Mouse (Mus musculus) gastrocnemius, adult 2 months (tissue): Measurements from ENCODE around the gene Kptn. TPM values are rescaled to one million over a fixed set of nuclear protein-coding genes. Genes with fewer than 3 reads are reported as not detected.
A peak's percentile ranks its signal among the peaks of the same experiment; 100 is the strongest.

ENCODE experiments used
- DNase-seq: peaks from one replicate; pipeline ENCODE4 v3.0.0; 2022
- H3K27ac ChIP-seq: fragments of 200-600 bp; 2 replicates; pipeline ENCODE4 v1.8.1; 2022; ENCODE audit warnings: mild to moderate bottlenecking
- H3K4me3 ChIP-seq: fragments of 200-600 bp; 2 replicates; pipeline ENCODE4 v1.8.1; 2022; ENCODE audit warnings: mild to moderate bottlenecking, moderate library complexity
- CTCF ChIP-seq: fragments of 200-600 bp; IDR thresholded peaks from 2 replicates; pipeline ENCODE4 v1.8.1; 2022; ENCODE audit warnings: antibody characterized with exemption, mild to moderate bottlenecking, moderate library complexity
- intact Hi-C: fragments of 180-260 bp; cut with DNase I; formaldehyde crosslinking; loops from one replicate; pipeline ENCODE4 v1.15.1; 2025
- total RNA-seq, 2 experiments: library from RNA; stranded (reverse); gene quantifications; 2 replicates each; pipeline ENCODE4 v1.2.3; 2021

Gene Kptn
- total RNA-seq, 2 experiments from 2014 or later, result 10.3 to 16.0 TPM

- no peak for DNase-seq
- intact Hi-C loops, result loop anchor here (2.0 kb wide), 1 partner anchor 26 kb away; no protein-coding TSS in a partner anchor
- Histone ChIP-seq H3K4me3 (peak overlapping the region; percentile 75), H3K27ac (peak overlapping the region; percentile 84)
- no peak for TF ChIP-seq CTCF
Measured at GRCm38 (mm10) chr7:16128899-16129298, 9.2 kb downstream of the Kptn start.

DNA sequence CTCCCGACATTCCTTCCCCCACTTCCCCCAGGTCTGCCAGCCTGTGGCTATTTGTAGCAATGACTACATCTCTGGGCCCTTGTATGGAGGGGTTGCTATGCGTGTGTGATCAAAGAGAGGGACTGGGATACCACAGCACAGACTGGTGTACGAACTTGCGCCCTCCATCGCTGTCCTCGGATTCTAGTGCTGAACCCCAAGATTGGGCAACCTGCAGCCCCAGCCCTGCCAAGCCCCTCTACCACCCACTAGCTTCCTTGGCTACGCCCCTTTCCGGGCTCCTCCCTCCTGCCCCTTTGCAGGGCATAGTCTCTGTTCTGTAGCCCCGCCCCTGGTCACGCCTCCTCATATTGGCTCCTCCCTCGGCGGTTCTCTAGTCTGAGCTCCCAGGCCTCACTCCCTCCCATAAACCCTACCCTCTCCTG is 9.7 kb downstream of the Kptn start, which contains the start of gene Slc8a2:
Gene Slc8a2 (plus strand): TSS at position 406 of the 425 bp plus-strand sequence.
- DNase-seq, result peak; percentile 85
- intact Hi-C loops, result loop anchor here (2.0 kb wide), 1 partner anchor 25 kb away; no protein-coding TSS in a partner anchor
- H3K27ac ChIP-seq, result peak within 1 kb of the TSS; percentile 84
- no peak for TF ChIP-seq CTCF
- peak within 1 kb of the TSS; percentile 75 for H3K4me3 ChIP-seq

GRCm38 (mm10) chr7:16129846-16130691 is 10.4 kb downstream of the Kptn start:
- intact Hi-C loops, result loop anchor here (2.0 kb wide), 1 partner anchor 25 kb away; no protein-coding TSS in a partner anchor
- no peak for DNase-seq
- TF ChIP-seq CTCF, result no peak
- H3K27ac ChIP-seq, result peak overlapping the region; percentile 84
- H3K4me3 ChIP-seq, result peak overlapping the region; percentile 75

DNA sequence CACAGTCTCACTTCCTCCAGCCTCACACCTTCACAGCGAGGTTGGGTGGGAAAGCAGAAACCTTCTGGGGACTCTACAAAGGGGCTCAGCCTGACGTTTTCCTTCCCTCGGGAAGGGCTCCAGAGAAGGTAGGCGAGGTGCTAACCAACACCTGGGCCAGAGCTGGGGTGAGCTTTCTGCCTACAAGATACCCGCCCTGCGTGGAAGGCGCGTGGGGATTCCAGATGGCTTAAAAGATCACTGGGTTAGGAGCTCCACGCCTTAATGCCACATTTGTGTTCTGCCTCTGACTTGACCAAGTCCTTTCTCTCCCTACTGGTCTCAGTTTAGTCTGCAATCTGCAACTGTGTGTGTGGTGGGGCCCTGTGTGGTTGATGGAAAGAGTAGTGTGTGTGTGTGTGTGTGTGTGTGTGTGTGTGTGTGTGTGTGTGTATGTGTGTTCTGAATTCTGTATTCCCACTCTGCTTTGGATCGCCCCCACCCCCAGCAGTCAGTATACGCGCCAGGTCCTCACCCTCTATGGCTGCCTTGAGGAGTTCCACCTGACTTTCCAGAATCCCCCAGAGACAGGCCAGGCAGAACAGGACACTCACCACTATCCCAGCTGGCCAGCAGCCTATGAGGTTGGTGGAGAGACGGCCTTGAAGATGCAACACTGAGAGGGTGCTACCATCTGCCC is 11.4 kb downstream of the Kptn start:
- no peak for DNase-seq
- no peak for TF ChIP-seq CTCF
- Histone ChIP-seq H3K27ac (no peak overlapping the region), H3K4me3 (peak overlapping the region; percentile 75; the same call in 1 of the 2 replicates)
- intact Hi-C loops, result no loop called here

GRCm38 (mm10) chr7:16132161-16132581 is 12.5 kb downstream of the Kptn start:
- Histone ChIP-seq H3K27ac (no peak overlapping the region), H3K4me3 (no peak overlapping the region)
- no peak for DNase-seq
- intact Hi-C loops, result no loop called here
- TF ChIP-seq CTCF, result no peak

DNA sequence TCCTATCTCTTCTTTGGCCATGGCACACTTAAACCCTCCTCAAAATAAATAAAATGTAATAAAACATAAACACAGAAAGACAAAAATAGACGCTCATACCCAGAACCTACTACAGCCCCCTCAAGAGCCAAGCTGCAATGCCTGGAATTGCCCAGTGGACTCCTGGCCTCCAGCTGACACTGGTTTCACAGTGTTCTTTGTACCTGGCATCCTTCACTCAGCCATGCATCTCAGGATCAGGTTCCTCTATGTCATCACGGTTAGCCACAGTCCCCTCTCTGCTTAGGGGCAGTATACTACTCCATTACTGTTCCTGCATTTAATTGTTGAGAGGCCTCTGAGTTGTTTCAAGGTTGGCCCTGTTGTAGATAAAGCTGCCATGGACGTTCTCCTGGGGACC is 13.2 kb downstream of the Kptn start:
- intact Hi-C loops, result no loop called here
- Histone ChIP-seq H3K4me3 (no peak overlapping the region), H3K27ac (no peak overlapping the region)
- no peak for DNase-seq
- TF ChIP-seq CTCF, result no peak

GRCm38 (mm10) chr7:16133691-16134090 is 14.0 kb downstream of the Kptn start:
- Histone ChIP-seq H3K27ac (no peak overlapping the region), H3K4me3 (no peak overlapping the region)
- no peak for TF ChIP-seq CTCF
- intact Hi-C loops, result no loop called here
- no peak for DNase-seq

- no peak for TF ChIP-seq CTCF
- intact Hi-C loops, result no loop called here
- no peak overlapping the region for H3K27ac ChIP-seq
- H3K4me3 ChIP-seq, result no peak overlapping the region
- no peak for DNase-seq
Measured at GRCm38 (mm10) chr7:16134951-16135392, 15.3 kb downstream of the Kptn start.

DNA sequence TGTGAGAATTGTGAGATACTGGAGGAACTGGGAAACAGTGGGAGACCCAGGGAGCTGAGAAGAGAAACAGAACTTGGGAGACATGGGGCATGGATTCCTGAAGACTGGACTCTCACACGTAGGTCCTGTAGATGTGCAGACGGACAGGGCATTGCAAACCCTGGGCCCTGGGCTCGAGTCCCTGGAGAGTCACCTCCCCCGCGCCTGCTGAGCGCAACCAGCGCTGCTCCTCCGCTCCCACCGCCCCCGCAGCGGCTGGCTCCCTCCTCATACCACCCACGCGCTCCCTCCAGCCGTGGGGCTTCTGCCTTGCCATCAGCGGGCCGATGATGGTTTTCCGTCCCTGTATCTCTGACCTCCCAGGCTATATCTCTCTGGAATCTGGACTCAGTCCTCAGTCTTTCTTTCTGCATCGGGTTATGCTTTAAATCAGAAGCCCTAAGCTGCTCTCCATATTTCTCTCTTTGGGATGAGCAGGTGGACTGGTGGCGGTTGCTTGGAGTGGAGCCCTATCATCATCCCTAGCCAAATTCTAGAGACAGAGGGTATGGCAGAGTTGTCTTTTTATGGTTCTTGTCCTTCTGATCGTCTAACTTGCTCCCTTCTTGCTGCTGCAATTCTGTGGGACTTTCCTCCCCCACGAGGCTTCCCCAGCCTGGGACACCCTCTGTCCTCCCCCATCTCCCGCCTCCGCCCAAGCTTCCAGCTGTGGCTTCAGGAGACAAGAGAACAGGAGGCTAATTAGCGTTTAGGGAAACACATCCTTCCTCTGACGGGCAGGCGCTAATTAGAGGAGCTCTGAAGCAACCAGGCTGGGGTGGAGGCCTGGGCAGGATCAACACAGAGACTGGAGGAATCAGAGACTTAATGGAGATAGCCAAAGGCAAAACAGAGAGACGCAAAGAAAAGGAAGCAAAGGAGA is 27.1 kb downstream of the Kptn start:
- intact Hi-C loops, result no loop called here

DNA sequence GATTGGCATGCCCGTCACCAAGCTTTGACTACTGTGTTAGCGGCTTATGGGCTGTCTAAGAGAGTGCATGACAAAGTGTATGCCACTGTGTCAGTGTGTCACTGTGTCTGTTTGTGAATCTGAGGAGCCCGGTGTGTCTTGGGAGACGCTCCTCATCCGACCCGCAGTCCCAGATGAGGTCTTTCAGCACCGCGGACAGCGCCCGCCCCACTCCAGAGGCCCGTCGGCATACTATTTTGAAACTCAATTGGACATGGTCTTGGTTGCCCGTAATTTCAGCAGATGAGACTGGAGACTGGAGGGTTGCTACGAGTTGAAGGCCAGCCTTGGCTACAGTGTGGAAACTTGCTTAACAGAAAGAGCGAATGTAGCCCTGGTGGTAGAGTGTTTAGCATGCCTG is 27.9 kb downstream of the Kptn start:
- intact Hi-C loops, result no loop called here
- DNase-seq, result peak; percentile 64
- no peak for TF ChIP-seq CTCF
- no peak overlapping the region for H3K27ac ChIP-seq
- no peak overlapping the region for H3K4me3 ChIP-seq

More for the DNA sequence above, 27.1 kb downstream of the Kptn start:
- Histone ChIP-seq H3K27ac (no peak overlapping the region), H3K4me3 (no peak overlapping the region)
- DNase-seq, result no peak
- no peak for TF ChIP-seq CTCF

DNA sequence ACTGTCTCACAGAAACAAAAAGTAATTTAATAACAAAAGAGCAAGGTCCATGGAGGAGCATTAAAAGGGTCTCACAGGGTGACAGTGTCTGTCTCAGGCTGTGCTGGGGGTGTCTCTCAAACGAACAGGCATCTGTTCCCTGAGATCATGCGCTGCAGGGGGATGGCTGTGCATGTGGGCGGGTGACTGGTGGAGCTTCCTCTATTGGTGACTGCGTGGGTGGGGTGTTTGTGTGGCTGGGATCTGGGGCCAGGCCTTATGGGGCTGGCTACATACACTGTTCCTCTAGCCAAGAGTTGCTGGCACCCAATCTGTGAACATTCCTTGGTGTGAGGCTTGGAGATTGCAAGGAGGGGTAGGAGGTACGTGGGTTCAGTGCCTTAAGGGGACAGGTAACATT is 29.5 kb downstream of the Kptn start:
- Histone ChIP-seq H3K27ac (no peak overlapping the region), H3K4me3 (no peak overlapping the region)
- no peak for TF ChIP-seq CTCF
- intact Hi-C loops, result no loop called here
- DNase-seq, result no peak
